Mouse (Mus musculus): ENCODE data around the gene A630095N17Rik. TPM values are rescaled to one million over a fixed set of nuclear protein-coding genes. Genes with fewer than 3 reads are reported as not detected.

Gene A630095N17Rik
- total RNA-seq, 1 experiment: not detected

DNA sequence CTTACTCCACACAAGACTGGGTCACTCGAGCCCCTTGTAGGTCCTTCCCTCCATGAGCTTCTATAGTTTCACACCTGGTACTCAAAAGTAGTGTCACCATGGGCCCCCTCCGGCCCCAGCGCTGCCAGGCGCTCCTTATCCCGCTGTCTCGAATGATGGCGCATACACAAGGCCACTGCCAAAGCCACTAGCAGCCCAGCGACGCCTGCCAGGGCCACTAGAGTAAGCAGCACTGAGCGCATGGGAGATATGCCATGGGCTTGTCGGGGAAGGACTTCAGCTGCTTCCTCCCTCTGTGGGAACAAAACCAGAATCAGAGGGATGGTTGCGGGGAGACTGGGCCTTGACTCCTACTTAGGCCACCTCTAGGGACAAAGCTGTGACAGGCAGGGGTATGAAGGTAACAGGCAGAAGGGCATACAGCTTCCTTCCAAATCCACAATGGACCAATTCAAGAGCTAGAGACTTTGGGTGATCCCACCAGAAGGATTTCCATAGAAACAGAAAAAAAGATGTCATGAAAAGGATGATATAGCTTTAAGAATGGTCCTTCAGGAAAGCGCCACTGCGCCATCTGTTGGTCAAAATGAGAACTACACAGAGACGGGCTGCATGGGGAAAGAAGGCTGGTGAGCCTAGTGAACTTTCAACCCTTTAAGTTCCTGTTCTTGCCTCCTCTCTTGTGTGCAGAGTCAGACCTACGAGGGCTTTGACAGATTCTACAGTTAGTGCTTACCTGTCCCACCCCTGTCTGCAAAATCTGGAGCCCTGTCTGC is 22.1 kb upstream of the A630095N17Rik start:
- Histone ChIP-seq H3K36me3 (ENCODE audit: control insufficient read depth, insufficient read depth, low read length, poor library complexity, severe bottlenecking) (no peaks in the 10 kb centered on the region), H3K9ac (ENCODE audit: insufficient read depth, low read depth, low read length, poor library complexity, severe bottlenecking) (no peak overlapping the region), H3K9me3 (ENCODE audit: control insufficient read depth, insufficient read depth, low read depth, low read length) (no peaks in the 10 kb centered on the region), H3K27ac (ENCODE audit: insufficient read depth, low read depth, low read length, poor library complexity, severe bottlenecking) (no peak overlapping the region), H3K4me3 (ENCODE audit: insufficient read depth in 1 of 2, low read depth in 1 of 2, low read length in 2 of 2, poor library complexity in 1 of 2, severe bottlenecking in 1 of 2) (peak overlapping the region in 1 of 2 experiments; percentile 14; a peak in 1 of 4 replicates), H3K4me1 (ENCODE audit: control insufficient read depth in 2 of 2, insufficient read depth in 2 of 2, low read length in 2 of 2, poor library complexity in 1 of 2) (peaks cover 4 to 25% of the 10 kb centered on the region in 2 experiments; a peak in 2 of 4 replicates)
- DNase-seq (ENCODE audit: low read depth, low spot score): peak; percentile 77
- in situ Hi-C loops (cut with MboI; ENCODE audit: low sequenced_read_pairs in 2 of 2, unreplicated experiment in 2 of 2): no loop called here
- TF ChIP-seq ZC3H11A (IDR thresholded peaks at IDR 0.05; ENCODE audit: borderline replicate concordance, low read depth, low read length) (no peak), CHD2 (IDR thresholded peaks at IDR 0.05; ENCODE audit: low read depth, low read length) (no peak), HCFC1 (IDR thresholded peaks at IDR 0.05; ENCODE audit: borderline replicate concordance, insufficient read depth, low read length) (no peak), ZNF384 (IDR thresholded peaks at IDR 0.05; ENCODE audit: low read depth, low read length) (no peak), MAFK (IDR thresholded peaks at IDR 0.05; ENCODE audit: insufficient read depth, low read depth, low read length) (no peak)

DNA sequence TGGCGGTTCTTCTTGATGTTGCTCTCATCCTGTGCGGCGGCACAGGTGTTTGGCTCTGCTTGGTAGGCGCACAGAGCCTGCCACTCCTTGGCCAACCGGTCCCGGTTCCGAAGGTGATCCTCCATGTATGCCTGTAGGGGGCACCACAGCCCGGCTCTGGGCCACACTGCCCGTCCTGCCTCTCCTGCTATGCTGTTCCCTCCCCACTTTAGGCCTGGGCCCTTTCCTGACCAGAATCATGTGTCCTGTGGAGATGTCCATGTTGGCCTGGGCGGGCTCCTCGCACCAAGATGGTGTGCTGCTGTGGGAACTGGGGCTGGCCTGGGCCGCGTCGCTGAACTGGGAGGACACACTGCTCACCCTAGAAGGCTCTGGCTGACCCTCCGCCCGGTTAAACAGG is 21.1 kb upstream of the A630095N17Rik start:
- Histone ChIP-seq H3K36me3 (ENCODE audit: control insufficient read depth, insufficient read depth, low read length, poor library complexity, severe bottlenecking) (no peaks in the 10 kb centered on the region), H3K27ac (ENCODE audit: insufficient read depth, low read depth, low read length, poor library complexity, severe bottlenecking) (no peak overlapping the region), H3K9me3 (ENCODE audit: control insufficient read depth, insufficient read depth, low read depth, low read length) (no peaks in the 10 kb centered on the region), H3K9ac (ENCODE audit: insufficient read depth, low read depth, low read length, poor library complexity, severe bottlenecking) (no peak overlapping the region), H3K4me1 (ENCODE audit: control insufficient read depth in 2 of 2, insufficient read depth in 2 of 2, low read length in 2 of 2, poor library complexity in 1 of 2) (peaks cover 4 to 25% of the 10 kb centered on the region in 2 experiments; a peak in 2 of 4 replicates), H3K4me3 (ENCODE audit: insufficient read depth in 1 of 2, low read depth in 1 of 2, low read length in 2 of 2, poor library complexity in 1 of 2, severe bottlenecking in 1 of 2) (peak overlapping the region; percentile 21 to 23; a peak in 3 of 4 replicates)
- no peak for DNase-seq (ENCODE audit: low read depth, low spot score)
- in situ Hi-C loops (cut with MboI; ENCODE audit: low sequenced_read_pairs in 2 of 2, unreplicated experiment in 2 of 2): no loop called here
- TF ChIP-seq HCFC1 (IDR thresholded peaks at IDR 0.05; ENCODE audit: borderline replicate concordance, insufficient read depth, low read length) (no peak), ZC3H11A (IDR thresholded peaks at IDR 0.05; ENCODE audit: borderline replicate concordance, low read depth, low read length) (no peak)

DNA sequence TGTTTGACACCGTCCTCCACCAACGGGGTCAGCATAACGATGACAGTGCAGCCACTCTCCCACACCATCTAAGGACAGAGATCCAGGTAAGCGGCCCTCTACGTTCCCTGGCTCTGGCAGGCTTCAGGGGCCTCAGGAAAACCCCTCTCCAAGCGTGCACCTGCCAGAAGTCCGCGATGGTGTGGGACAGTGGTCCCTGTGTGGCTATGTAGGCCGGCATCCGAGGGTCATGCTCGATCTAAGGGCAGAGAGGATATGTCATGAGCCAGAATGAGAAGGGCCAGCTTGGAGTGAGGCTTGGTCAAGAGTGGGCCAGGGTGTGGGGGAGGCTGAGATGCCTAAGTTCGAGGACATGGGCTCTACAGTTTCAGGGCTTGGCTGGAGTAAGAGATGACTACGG is 20.4 kb upstream of the A630095N17Rik start:
- no peak for TF ChIP-seq ZC3H11A (IDR thresholded peaks at IDR 0.05; ENCODE audit: borderline replicate concordance, low read depth, low read length)
- TF ChIP-seq MAFK (IDR thresholded peaks at IDR 0.05; ENCODE audit: insufficient read depth, low read depth, low read length): no peak
- TF ChIP-seq CHD2 (IDR thresholded peaks at IDR 0.05; ENCODE audit: low read depth, low read length): no peak
- TF ChIP-seq HCFC1 (IDR thresholded peaks at IDR 0.05; ENCODE audit: borderline replicate concordance, insufficient read depth, low read length): no peak
- TF ChIP-seq ZNF384 (IDR thresholded peaks at IDR 0.05; ENCODE audit: low read depth, low read length): no peak
- in situ Hi-C loops (cut with MboI; ENCODE audit: low sequenced_read_pairs in 2 of 2, unreplicated experiment in 2 of 2): no loop called here
- no peaks in the 10 kb centered on the region for H3K36me3 ChIP-seq (ENCODE audit: control insufficient read depth, insufficient read depth, low read length, poor library complexity, severe bottlenecking)
- no peak for DNase-seq (ENCODE audit: low read depth, low spot score)
- no peak overlapping the region for H3K4me3 ChIP-seq (ENCODE audit: insufficient read depth in 1 of 2, low read depth in 1 of 2, low read length in 2 of 2, poor library complexity in 1 of 2, severe bottlenecking in 1 of 2)
- H3K9ac ChIP-seq (ENCODE audit: insufficient read depth, low read depth, low read length, poor library complexity, severe bottlenecking): no peak overlapping the region
- H3K27ac ChIP-seq (ENCODE audit: insufficient read depth, low read depth, low read length, poor library complexity, severe bottlenecking): no peak overlapping the region
- peaks cover 4 to 31% of the 10 kb centered on the region in 2 experiments; a peak in 3 of 4 replicates for H3K4me1 ChIP-seq (ENCODE audit: control insufficient read depth in 2 of 2, insufficient read depth in 2 of 2, low read length in 2 of 2, poor library complexity in 1 of 2)
- no peaks in the 10 kb centered on the region for H3K9me3 ChIP-seq (ENCODE audit: control insufficient read depth, insufficient read depth, low read depth, low read length)

DNA sequence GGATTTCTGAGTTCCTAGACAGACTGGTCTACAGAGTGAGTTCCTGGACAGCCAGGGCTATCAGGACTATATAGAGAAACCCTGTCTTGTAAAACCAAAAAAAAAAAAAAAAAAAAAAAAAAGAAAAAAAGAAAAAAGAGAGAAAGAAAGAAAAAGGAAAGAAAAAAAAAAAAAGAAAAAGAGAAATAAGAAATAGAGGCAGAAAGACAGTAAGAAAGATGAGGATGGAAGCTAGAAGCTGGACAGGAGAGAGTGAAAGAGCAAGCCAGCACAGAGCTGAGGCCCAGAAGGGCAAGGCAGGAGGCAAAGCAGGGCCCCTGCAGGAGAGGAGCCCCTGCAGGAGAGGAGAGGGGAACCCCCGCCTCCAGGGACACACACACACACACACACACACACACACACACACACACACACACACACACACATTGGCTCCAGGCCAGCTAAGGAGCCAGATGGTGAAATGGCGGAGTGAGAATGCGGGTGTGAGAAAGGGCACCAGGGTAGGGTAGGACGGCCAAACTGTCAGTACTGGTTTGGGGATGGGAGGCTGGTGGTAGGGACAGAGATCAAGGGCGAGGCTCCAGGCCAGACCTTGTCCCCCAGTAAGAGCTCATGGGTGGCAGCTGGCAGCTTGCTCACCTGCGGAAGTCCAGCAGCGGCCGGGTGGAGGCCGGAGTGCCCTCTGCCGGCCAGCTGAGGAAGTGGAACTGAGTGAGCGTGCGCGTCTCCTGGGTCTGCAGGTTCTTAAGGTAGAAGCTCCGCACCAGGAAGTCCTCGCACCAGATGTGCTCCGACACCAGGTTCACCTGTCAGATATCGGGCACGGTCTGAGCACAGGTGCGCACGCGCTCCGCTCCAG is 19.4 kb upstream of the A630095N17Rik start:
- in situ Hi-C loops (cut with MboI; ENCODE audit: low sequenced_read_pairs in 2 of 2, unreplicated experiment in 2 of 2): no loop called here
- Histone ChIP-seq H3K36me3 (ENCODE audit: control insufficient read depth, insufficient read depth, low read length, poor library complexity, severe bottlenecking) (no peaks in the 10 kb centered on the region), H3K27ac (ENCODE audit: insufficient read depth, low read depth, low read length, poor library complexity, severe bottlenecking) (no peak overlapping the region), H3K9ac (ENCODE audit: insufficient read depth, low read depth, low read length, poor library complexity, severe bottlenecking) (peak overlapping the region; percentile 39; the same call in 1 of the 2 replicates), H3K4me3 (ENCODE audit: insufficient read depth in 1 of 2, low read depth in 1 of 2, low read length in 2 of 2, poor library complexity in 1 of 2, severe bottlenecking in 1 of 2) (peak overlapping the region; percentile 49 to 62; a peak in 3 of 4 replicates), H3K4me1 (ENCODE audit: control insufficient read depth in 2 of 2, insufficient read depth in 2 of 2, low read length in 2 of 2, poor library complexity in 1 of 2) (peaks cover 4 to 38% of the 10 kb centered on the region in 2 experiments; a peak in 3 of 4 replicates), H3K9me3 (ENCODE audit: control insufficient read depth, insufficient read depth, low read depth, low read length) (no peaks in the 10 kb centered on the region)
- peak; percentile 63 for DNase-seq (ENCODE audit: low read depth, low spot score)
- TF ChIP-seq HCFC1 (IDR thresholded peaks at IDR 0.05; ENCODE audit: borderline replicate concordance, insufficient read depth, low read length) (peak; percentile 35; the same call in 1 of the 2 replicates), ZNF384 (IDR thresholded peaks at IDR 0.05; ENCODE audit: low read depth, low read length) (no peak)

Measured in ES-E14 (cell line).